ENCODE assay signal across 10 mouse cellular contexts in the genomic region with DNA sequence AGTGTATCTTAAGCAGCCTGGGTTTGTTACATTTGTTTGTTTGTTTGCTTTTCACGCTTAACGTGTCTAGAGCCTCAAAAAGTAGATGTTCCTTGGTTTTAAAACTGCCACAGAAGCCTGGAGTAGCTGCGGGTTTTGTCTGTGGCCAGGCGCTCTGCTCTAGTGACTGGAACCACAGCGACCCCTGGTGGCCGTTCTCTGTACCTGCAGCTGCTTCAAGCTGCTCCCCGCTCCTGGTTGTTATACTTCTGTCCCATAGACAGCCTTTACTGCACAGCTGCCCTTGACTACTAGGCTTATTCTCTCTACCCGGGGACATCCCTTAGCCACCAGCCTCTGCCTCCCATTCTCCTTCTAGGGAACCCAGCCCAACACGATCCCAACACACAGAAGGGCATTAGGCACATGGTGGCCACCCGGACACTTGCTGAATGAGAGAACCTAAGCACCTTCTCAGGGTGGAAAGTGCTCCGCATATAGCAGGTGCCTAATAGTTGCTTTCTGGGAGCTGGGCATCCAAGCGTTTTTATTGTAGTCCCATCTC.
A peak's percentile ranks its signal among the peaks of the same experiment; 100 is the strongest.
DNase-seq lines count a peak whose midpoint lies in the region; ATAC-seq lines count a peak whose summit lies in the region.
"Had no signal": no experiment of that assay in that cellular context is flagged by ENCODE, and none has a peak within 500 bp of the region (broad histone marks: within the 10 kb centered on the region; RNA-seq: fewer than 3 reads in every experiment).

No protein-coding gene starts in this region.

- H3K4me3 ChIP-seq in forebrain, embryonic 10.5 days = no peak overlapping the region
- no peak overlapping the region for H3K4me3 ChIP-seq in forebrain, embryonic 12.5 days (replicated peaks)
- no peak overlapping the region for H3K4me3 ChIP-seq in heart, embryonic 10.5 days
- peak overlapping the region; percentile 79 for H3K4me3 ChIP-seq in megakaryocyte, embryonic 14.5 days (replicated peaks)
- H3K4me3 ChIP-seq: limb, embryonic 15.5 days had no signal

- WGBS in forebrain, embryonic 10.5 days = 20% methylated on average over 12 of the region's 12 CpGs
- WGBS in forebrain, embryonic 12.5 days = 18% methylated on average over 12 of the region's 12 CpGs
- WGBS in heart, embryonic 10.5 days = 17% methylated on average over 12 of the region's 12 CpGs

- H3K27me3 ChIP-seq in forebrain, embryonic 10.5 days (ENCODE audit: poor library complexity, severe bottlenecking) = no peaks in the 10 kb centered on the region
- 0 out of 2 replicates have a peak, but pooled peaks cover 5% of the 10 kb centered on the region for H3K27me3 ChIP-seq in forebrain, embryonic 12.5 days
- H3K27me3 ChIP-seq in heart, embryonic 10.5 days (ENCODE audit: insufficient read depth, poor library complexity, severe bottlenecking) = no peaks in the 10 kb centered on the region
- peaks cover 28% of the 10 kb centered on the region for H3K27me3 ChIP-seq in megakaryocyte, embryonic 14.5 days (replicated peaks)
- H3K27me3 ChIP-seq: Patski had no signal

- no peaks in the 10 kb centered on the region for H3K9me3 ChIP-seq in forebrain, embryonic 10.5 days
- no peaks in the 10 kb centered on the region for H3K9me3 ChIP-seq in forebrain, embryonic 12.5 days
- no peaks in the 10 kb centered on the region for H3K9me3 ChIP-seq in heart, embryonic 10.5 days
- peaks cover 6% of the 10 kb centered on the region for H3K9me3 ChIP-seq in megakaryocyte, embryonic 14.5 days
- H3K9me3 ChIP-seq: limb, embryonic 15.5 days had no signal

- H3K9ac ChIP-seq in forebrain, embryonic 12.5 days = no peak overlapping the region
- H3K9ac ChIP-seq: limb, embryonic 15.5 days had no signal

- H3K36me3 ChIP-seq in forebrain, embryonic 10.5 days (replicated peaks) = no peaks in the 10 kb centered on the region
- H3K36me3 ChIP-seq in forebrain, embryonic 12.5 days (replicated peaks) = no peaks in the 10 kb centered on the region
- no peaks in the 10 kb centered on the region for H3K36me3 ChIP-seq in heart, embryonic 10.5 days
- H3K36me3 ChIP-seq in megakaryocyte, embryonic 14.5 days (replicated peaks; ENCODE audit: low read length) = peaks cover 5% of the 10 kb centered on the region
- H3K36me3 ChIP-seq: limb, embryonic 15.5 days had no signal

- H3K4me1 ChIP-seq in forebrain, embryonic 10.5 days = peaks cover 35% of the 10 kb centered on the region
- H3K4me1 ChIP-seq in forebrain, embryonic 12.5 days = peaks cover 31% of the 10 kb centered on the region
- peaks cover 54% of the 10 kb centered on the region for H3K4me1 ChIP-seq in heart, embryonic 10.5 days
- H3K4me1 ChIP-seq in megakaryocyte, embryonic 14.5 days = peaks cover 84% of the 10 kb centered on the region

- H3K4me2 ChIP-seq in forebrain, embryonic 12.5 days = no peak overlapping the region
- H3K4me2 ChIP-seq: limb, embryonic 15.5 days had no signal

- no peak overlapping the region for H3K27ac ChIP-seq in forebrain, embryonic 10.5 days
- no peak overlapping the region for H3K27ac ChIP-seq in forebrain, embryonic 12.5 days
- H3K27ac ChIP-seq in heart, embryonic 10.5 days = no peak overlapping the region

- no peak for ATAC-seq in forebrain, embryonic 12.5 days (ENCODE audit: low FRiP score)

- peak; percentile 85 for DNase-seq in forebrain, embryonic 10.5 days (ENCODE audit: extremely low spot score, low spot score)
- peak; percentile 83 for DNase-seq in R1 (ENCODE audit: low read depth, low spot score)
- peak; percentile 51 to 77 for DNase-seq in cerebellum, postnatal 4 days (ENCODE audit: low spot score in 2 of 2)
- peak; percentile 92 for DNase-seq in heart, embryonic 10.5 days (ENCODE audit: low spot score)
- DNase-seq in layer of hippocampus, postnatal 14 days (ENCODE audit: low spot score in 2 of 2) = peak; percentile 58 to 80
- DNase-seq in spleen, adult 18-20 months = peak; percentile 39 to 53
